Mouse (Mus musculus): Measurements from ENCODE around the gene Hoxd3.

GRCm38 (mm10) chr2:74728303-74728680 lies 16.6 kb downstream of the Hoxd3 start:
- TF ChIP-seq HCFC1 (IDR thresholded peaks at IDR 0.05; ENCODE audit: borderline replicate concordance, insufficient read depth, low read length) (no peak), CHD2 (IDR thresholded peaks at IDR 0.05; ENCODE audit: low read depth, low read length) (no peak), ZNF384 (IDR thresholded peaks at IDR 0.05; ENCODE audit: low read depth, low read length) (no peak), ZC3H11A (IDR thresholded peaks at IDR 0.05; ENCODE audit: borderline replicate concordance, low read depth, low read length) (no peak)

Data from ES-E14 (cell line).